Mouse (Mus musculus) lung, adult 2 months (tissue): ENCODE data around the gene Cbx5.

Experiments
- CTCF ChIP-seq: fragments of 200-500 bp; IDR thresholded peaks from 2 replicates; pipeline ENCODE4 v1.5.1; 2011; ENCODE audit warnings: mild to moderate bottlenecking, low read length, control low read depth; ENCODE audit not compliant: insufficient read depth
- POLR2A ChIP-seq: fragments of 200-500 bp; IDR thresholded peaks from 2 replicates; pipeline ENCODE4 v1.6.1; 2011; ENCODE audit warnings: low read depth, mild to moderate bottlenecking, control low read depth, low read length, borderline replicate concordance; ENCODE audit errors: extremely low read depth

GRCm38 (mm10) chr15:103157585-103157984 lies 82.0 kb downstream of the Cbx5 start:
- TF ChIP-seq CTCF: no peak
- TF ChIP-seq POLR2A: no peak
